Mouse (Mus musculus): ENCODE results near the gene Aes. TPM values are rescaled to one million over a fixed set of nuclear protein-coding genes. Genes with fewer than 3 reads are reported as not detected.
A peak's percentile ranks its signal among the peaks of the same experiment; 100 is the strongest.

Gene Aes
- polyA plus RNA-seq, 1 experiment from 2014 or later, result 430 TPM

GRCm38 (mm10) chr10:81534826-81535225 is 24.5 kb upstream of the Aes start:
- no peaks in the 10 kb centered on the region for H3K9me3 ChIP-seq
- H3K27me3 ChIP-seq (ENCODE audit: insufficient read depth, poor library complexity, severe bottlenecking), result no peaks in the 10 kb centered on the region
- WGBS, result 56% methylated on average over 16 of the region's 16 CpGs
- H3K27ac ChIP-seq, result no peak overlapping the region
- DNase-seq (ENCODE audit: low spot score), result no peak
- H3K4me3 ChIP-seq, result no peak overlapping the region
- H3K4me1 ChIP-seq (replicated peaks), result peaks cover 10% of the 10 kb centered on the region
- H3K36me3 ChIP-seq, result peaks cover 84% of the 10 kb centered on the region

DNA sequence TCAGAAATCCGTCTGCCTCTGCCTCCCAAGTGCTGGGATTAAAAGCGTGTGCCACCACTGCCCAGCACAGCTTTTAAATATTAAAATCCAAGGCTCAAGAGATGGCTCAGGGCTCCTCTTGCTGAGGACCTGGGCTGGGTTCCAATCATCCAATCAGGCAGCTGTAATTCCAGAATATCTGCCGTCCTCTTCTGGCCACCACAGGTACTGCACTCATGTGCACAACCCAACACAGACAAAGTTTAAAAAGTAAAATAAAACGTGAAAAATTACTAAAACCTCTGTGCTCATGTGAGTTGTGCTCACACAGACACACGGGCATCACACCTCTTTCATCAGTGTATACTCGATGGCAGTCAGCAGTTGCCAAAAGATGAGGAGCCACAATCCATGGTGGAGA is 22.6 kb upstream of the Aes start:
- peaks cover 25% of the 10 kb centered on the region for H3K4me1 ChIP-seq (replicated peaks)
- H3K9me3 ChIP-seq, result no peaks in the 10 kb centered on the region
- 78% methylated on average over 6 of the region's 6 CpGs for WGBS
- peaks cover 83% of the 10 kb centered on the region for H3K36me3 ChIP-seq
- no peak for DNase-seq (ENCODE audit: low spot score)
- no peak overlapping the region for H3K27ac ChIP-seq
- no peaks in the 10 kb centered on the region for H3K27me3 ChIP-seq (ENCODE audit: insufficient read depth, poor library complexity, severe bottlenecking)
- no peak overlapping the region for H3K4me3 ChIP-seq

DNA sequence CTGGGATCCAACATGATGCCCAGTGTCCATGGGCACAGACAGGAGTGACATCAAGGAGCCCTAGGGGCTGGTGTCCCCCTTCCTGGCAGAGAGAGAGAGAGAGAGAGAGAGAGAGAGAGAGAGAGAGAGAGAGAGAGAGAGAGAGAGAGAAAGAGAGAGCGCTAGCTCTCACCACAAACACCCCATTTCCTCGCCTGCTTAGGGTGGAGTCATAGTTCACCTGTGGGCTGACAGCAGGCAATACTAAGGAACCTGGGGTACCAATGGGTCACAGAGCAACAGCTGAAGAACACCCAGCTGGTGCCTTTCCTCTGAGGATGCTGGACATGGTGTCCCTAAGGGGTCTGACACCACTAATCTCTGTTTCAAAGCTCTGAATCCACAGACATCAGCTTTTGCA is 21.9 kb upstream of the Aes start:
- H3K4me3 ChIP-seq, result no peak overlapping the region
- H3K4me1 ChIP-seq (replicated peaks), result peaks cover 32% of the 10 kb centered on the region
- DNase-seq (ENCODE audit: low spot score), result no peak
- no peaks in the 10 kb centered on the region for H3K27me3 ChIP-seq (ENCODE audit: insufficient read depth, poor library complexity, severe bottlenecking)
- no peaks in the 10 kb centered on the region for H3K9me3 ChIP-seq
- H3K27ac ChIP-seq, result no peak overlapping the region
- peaks cover 83% of the 10 kb centered on the region for H3K36me3 ChIP-seq
- WGBS, result 76% methylated on average over 2 of the region's 2 CpGs

- H3K36me3 ChIP-seq, result peaks cover 79% of the 10 kb centered on the region
- H3K4me3 ChIP-seq, result no peak overlapping the region
- no peak overlapping the region for H3K27ac ChIP-seq
- no peaks in the 10 kb centered on the region for H3K27me3 ChIP-seq (ENCODE audit: insufficient read depth, poor library complexity, severe bottlenecking)
- H3K4me1 ChIP-seq (replicated peaks), result peaks cover 42% of the 10 kb centered on the region
- WGBS, result 94% methylated on average over 3 of the region's 3 CpGs
- DNase-seq (ENCODE audit: low spot score), result no peak
- H3K9me3 ChIP-seq, result no peaks in the 10 kb centered on the region
These were observed 20.8 kb upstream of the Aes start for GRCm38 (mm10) chr10:81538321-81539048.

DNA sequence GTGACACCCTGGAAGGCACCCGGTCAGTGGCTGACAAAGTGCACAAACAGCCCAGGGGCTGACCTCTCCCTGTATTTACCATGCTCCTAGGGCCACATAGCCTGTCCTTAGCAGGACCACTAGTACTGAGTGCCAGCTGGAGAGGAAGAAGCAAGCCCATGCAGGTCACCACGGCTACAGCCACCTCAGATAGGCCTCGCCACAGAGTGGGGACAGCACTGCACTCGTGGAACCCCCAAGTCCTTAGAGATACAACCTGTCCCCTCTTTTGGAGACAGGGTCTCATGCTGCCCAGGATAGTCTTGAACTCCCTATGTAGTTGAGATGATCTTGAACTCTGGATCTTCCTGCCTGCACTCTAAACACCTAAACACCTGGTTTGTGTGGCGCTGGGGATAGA is 17.9 kb upstream of the Aes start:
- 92% methylated on average over 5 of the region's 5 CpGs for WGBS
- H3K36me3 ChIP-seq, result peaks cover 58% of the 10 kb centered on the region
- H3K27me3 ChIP-seq (ENCODE audit: insufficient read depth, poor library complexity, severe bottlenecking), result no peaks in the 10 kb centered on the region
- peaks cover 49% of the 10 kb centered on the region for H3K4me1 ChIP-seq (replicated peaks)
- peak overlapping the region; percentile 30 for H3K27ac ChIP-seq
- no peak for DNase-seq (ENCODE audit: low spot score)
- 0 out of 2 replicates have a peak overlapping the region, but pooled peaks have one; percentile 20 for H3K4me3 ChIP-seq
- no peaks in the 10 kb centered on the region for H3K9me3 ChIP-seq

GRCm38 (mm10) chr10:81541803-81542202 is 17.5 kb upstream of the Aes start:
- no peaks in the 10 kb centered on the region for H3K27me3 ChIP-seq (ENCODE audit: insufficient read depth, poor library complexity, severe bottlenecking)
- H3K9me3 ChIP-seq, result no peaks in the 10 kb centered on the region
- peaks cover 54% of the 10 kb centered on the region for H3K36me3 ChIP-seq
- DNase-seq (ENCODE audit: low spot score), result no peak
- H3K27ac ChIP-seq, result peak overlapping the region; percentile 30
- peaks cover 49% of the 10 kb centered on the region for H3K4me1 ChIP-seq (replicated peaks)
- H3K4me3 ChIP-seq, result 0 out of 2 replicates have a peak overlapping the region, but pooled peaks have one; percentile 20
- WGBS, result 78% methylated on average over 10 of the region's 10 CpGs

DNA sequence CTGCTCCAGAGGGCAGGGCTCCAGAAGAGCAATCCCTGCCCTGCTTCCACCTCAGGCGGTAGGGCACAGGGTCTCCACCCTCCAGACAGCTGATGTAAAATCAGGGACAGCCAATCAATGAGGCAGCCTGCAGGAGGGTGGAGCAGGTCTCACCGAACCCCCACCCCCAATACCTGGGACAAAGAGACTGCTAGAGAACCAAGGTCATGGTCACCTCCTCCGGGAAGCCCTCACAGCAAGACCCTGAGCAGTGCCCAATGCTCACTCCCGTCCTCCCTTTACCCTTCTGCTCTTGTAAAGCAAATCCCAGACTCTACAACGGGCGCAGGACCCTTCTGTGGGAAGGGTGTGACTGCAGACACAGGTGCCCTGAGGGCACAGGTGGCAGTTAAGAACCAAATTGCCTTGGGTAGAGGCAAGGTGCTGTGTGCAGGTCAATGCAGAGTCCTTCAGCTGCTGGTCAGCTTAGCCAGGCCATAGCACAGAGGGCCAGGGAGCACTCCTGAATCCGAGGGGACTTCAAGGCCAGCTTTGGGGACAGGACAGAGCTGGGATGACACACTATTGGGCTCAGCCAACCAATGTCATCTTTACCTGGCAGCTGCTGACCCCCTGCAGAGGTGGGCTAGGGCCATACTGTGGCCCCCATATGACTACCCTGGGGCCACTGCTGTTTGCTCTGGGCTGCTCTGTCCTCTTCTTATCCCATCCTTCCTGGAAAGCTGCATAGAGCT is 16.4 kb upstream of the Aes start:
- peaks cover 43% of the 10 kb centered on the region for H3K36me3 ChIP-seq
- no peaks in the 10 kb centered on the region for H3K27me3 ChIP-seq (ENCODE audit: insufficient read depth, poor library complexity, severe bottlenecking)
- 0 out of 2 replicates have a peak overlapping the region, but pooled peaks have one; percentile 30 for H3K27ac ChIP-seq
- peaks cover 49% of the 10 kb centered on the region for H3K4me1 ChIP-seq (replicated peaks)
- DNase-seq (ENCODE audit: low spot score), result no peak
- WGBS, result 75% methylated on average over 7 of the region's 7 CpGs
- peak overlapping the region; percentile 86 for H3K4me3 ChIP-seq
- H3K9me3 ChIP-seq, result no peaks in the 10 kb centered on the region

DNA sequence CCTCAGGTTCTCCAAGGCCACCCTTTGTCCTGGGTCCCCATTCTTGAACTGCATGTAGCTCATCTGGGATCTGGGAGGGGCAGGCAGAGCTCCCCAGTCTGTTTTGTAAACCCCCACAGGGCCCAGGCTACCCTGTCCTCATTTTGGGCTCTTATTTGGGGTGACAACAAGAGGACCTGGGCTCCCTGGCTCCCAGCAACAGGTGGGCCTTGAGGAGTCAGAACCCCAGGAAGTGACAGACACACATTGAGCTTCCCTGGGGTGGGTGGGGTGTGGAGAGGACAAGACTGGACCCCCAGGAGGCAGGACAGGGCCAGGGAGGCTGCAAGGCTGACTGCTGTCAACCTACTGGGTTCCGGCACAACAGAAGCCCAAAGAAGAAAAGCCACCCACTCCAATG is 15.7 kb upstream of the Aes start:
- Histone ChIP-seq H3K36me3 (peaks cover 41% of the 10 kb centered on the region), H3K4me1 (replicated peaks) (peaks cover 49% of the 10 kb centered on the region), H3K9me3 (no peaks in the 10 kb centered on the region), H3K27me3 (ENCODE audit: insufficient read depth, poor library complexity, severe bottlenecking) (no peaks in the 10 kb centered on the region), H3K27ac (no peak overlapping the region; the same call in 1 of the 2 replicates), H3K4me3 (peak overlapping the region; percentile 86)
- DNase-seq (ENCODE audit: low spot score), result no peak
- WGBS, result 79% methylated on average over 1 of the region's 1 CpGs

- WGBS, result under 1% methylated on average over 93 of the region's 93 CpGs
- DNase-seq (ENCODE audit: low spot score), result no peak
- H3K27ac ChIP-seq, result peak overlapping the region; percentile 96
- peak overlapping the region; percentile 86 for H3K4me3 ChIP-seq
- peaks cover 49% of the 10 kb centered on the region for H3K4me1 ChIP-seq (replicated peaks)
- H3K36me3 ChIP-seq, result peaks cover 33% of the 10 kb centered on the region
- no peaks in the 10 kb centered on the region for H3K9me3 ChIP-seq
- H3K27me3 ChIP-seq (ENCODE audit: insufficient read depth, poor library complexity, severe bottlenecking), result no peaks in the 10 kb centered on the region
These were observed 14.8 kb upstream of the Aes start for GRCm38 (mm10) chr10:81544296-81545160.

DNA sequence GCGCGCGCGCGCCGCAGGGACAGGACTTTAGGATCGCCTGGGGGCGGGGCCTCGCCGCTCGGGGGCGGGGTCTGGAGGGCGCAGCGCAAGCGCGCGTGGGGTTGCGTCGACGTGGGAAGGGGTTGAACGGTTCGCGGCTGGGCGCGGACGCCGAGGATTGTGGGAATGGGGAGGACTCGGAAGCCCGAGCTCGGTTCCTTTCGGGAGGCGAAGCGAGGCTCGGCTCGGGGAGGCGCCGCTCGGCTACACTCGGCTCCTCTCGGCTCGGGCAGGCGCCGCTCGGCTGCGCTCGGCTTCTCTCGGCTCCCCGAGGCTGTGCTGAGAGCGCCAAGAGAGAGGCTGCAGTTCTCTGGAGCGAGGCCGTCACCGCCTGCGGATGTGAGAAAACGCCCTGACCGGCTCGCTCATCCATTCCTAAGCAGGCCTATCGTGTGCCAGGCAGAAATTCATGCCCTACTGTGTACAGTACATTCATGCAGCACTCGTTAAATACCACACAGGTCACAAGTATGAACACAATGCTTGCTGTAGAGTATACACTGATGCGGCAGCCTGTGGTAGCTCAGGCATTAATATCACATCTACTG is 14.0 kb upstream of the Aes start, which contains the start of gene Gna11:
Gene Gna11, minus strand, starts transcription at position 30 of the 587 bp plus-strand sequence.
- WGBS, result 1% methylated on average over 59 of the region's 59 CpGs
- no peaks in the 10 kb centered on the region for H3K9me3 ChIP-seq
- peak within 1 kb of the TSS; percentile 86 for H3K4me3 ChIP-seq
- peaks cover 47% of the 10 kb centered on the region for H3K4me1 ChIP-seq (replicated peaks)
- peak within 1 kb of the TSS; percentile 96 for H3K27ac ChIP-seq
- DNase-seq (ENCODE audit: low spot score), result peak; percentile 99
- H3K27me3 ChIP-seq (ENCODE audit: insufficient read depth, poor library complexity, severe bottlenecking), result no peaks in the 10 kb centered on the region
- H3K36me3 ChIP-seq, result peaks cover 26% of the 10 kb centered on the region

GRCm38 (mm10) chr10:81546332-81546731 is 13.0 kb upstream of the Aes start:
- Histone ChIP-seq H3K27ac (no peak overlapping the region), H3K9me3 (no peaks in the 10 kb centered on the region), H3K36me3 (peaks cover 15% of the 10 kb centered on the region), H3K27me3 (ENCODE audit: insufficient read depth, poor library complexity, severe bottlenecking) (no peaks in the 10 kb centered on the region), H3K4me3 (no peak overlapping the region), H3K4me1 (replicated peaks) (peaks cover 40% of the 10 kb centered on the region)
- WGBS, result 85% methylated on average over 5 of the region's 5 CpGs
- no peak for DNase-seq (ENCODE audit: low spot score)

All from hindbrain, embryonic 10.5 days (tissue).